Mouse (Mus musculus) C2C12 (cell line): ENCODE measurements around the gene AI854703. TPM values are rescaled to one million over a fixed set of nuclear protein-coding genes. Genes with fewer than 3 reads are reported as not detected.

Source experiments
- H3K27me3 ChIP-seq: one replicate; pipeline ENCODE4 v1.6.1; 2011; ENCODE audit not compliant: control insufficient read depth, insufficient read depth, insufficient read length
- H3K36me3 ChIP-seq: one replicate; pipeline ENCODE4 v1.6.1; 2011; ENCODE audit not compliant: control insufficient read depth, insufficient read depth
- H3K4me3 ChIP-seq: one replicate; pipeline ENCODE4 v1.5.1; 2011; ENCODE audit warnings: mild to moderate bottlenecking, control low read depth; ENCODE audit not compliant: poor library complexity, insufficient read depth, severe bottlenecking
- H3K79me2 ChIP-seq: one replicate; pipeline ENCODE4 v1.6.1; 2011; ENCODE audit not compliant: control insufficient read depth, insufficient read depth
- H3K79me3 ChIP-seq: one replicate; pipeline ENCODE4 v1.6.1; 2011; ENCODE audit warnings: low read depth, control low read depth
- H3ac ChIP-seq: one replicate; pipeline ENCODE3; 2011; ENCODE audit warnings: low read depth; ENCODE audit not compliant: control insufficient read depth, insufficient read length
- CEBPB ChIP-seq: IDR thresholded peaks from one replicate; pipeline ENCODE4 v1.6.1; 2011; ENCODE audit warnings: low read depth, mild to moderate bottlenecking, control low read depth, moderate library complexity
- CTCF ChIP-seq: IDR thresholded peaks from one replicate; pipeline ENCODE4 v1.5.1; 2011; ENCODE audit not compliant: control insufficient read depth, insufficient read depth, insufficient read length
- FOSL1 ChIP-seq: IDR thresholded peaks from one replicate; pipeline ENCODE4 v1.8.0; 2011; ENCODE audit warnings: mild to moderate bottlenecking, low read length; ENCODE audit not compliant: poor library complexity, insufficient read depth, severe bottlenecking
- MAX ChIP-seq: IDR thresholded peaks from one replicate; pipeline ENCODE4 v1.6.1; 2011; ENCODE audit warnings: mild to moderate bottlenecking, control low read depth
- MYOD1 ChIP-seq: IDR thresholded peaks from one replicate; pipeline ENCODE4 v1.6.1; 2011; ENCODE audit warnings: low read depth; ENCODE audit not compliant: control insufficient read depth, insufficient read length
- MYOG ChIP-seq: IDR thresholded peaks from one replicate; pipeline ENCODE4 v1.6.1; 2011; ENCODE audit not compliant: control insufficient read depth, insufficient read length; ENCODE audit errors: extremely low read depth
- USF1 ChIP-seq: IDR thresholded peaks from one replicate; pipeline ENCODE4 v1.6.1; 2011; ENCODE audit warnings: low read depth, mild to moderate bottlenecking, control low read depth, moderate library complexity
- polyA plus RNA-seq: library from polyadenylated mRNA; unstranded; fragments of >200 nt; fragmentation: generic; extraction: Trizol; gene quantifications from one replicate; pipeline ENCODE4 v1.2.1, GENCODE M21; 2012; ENCODE audit warnings: missing spikeins

Gene AI854703
- polyA plus RNA-seq, 1 experiment: 0.01 TPM

DNA sequence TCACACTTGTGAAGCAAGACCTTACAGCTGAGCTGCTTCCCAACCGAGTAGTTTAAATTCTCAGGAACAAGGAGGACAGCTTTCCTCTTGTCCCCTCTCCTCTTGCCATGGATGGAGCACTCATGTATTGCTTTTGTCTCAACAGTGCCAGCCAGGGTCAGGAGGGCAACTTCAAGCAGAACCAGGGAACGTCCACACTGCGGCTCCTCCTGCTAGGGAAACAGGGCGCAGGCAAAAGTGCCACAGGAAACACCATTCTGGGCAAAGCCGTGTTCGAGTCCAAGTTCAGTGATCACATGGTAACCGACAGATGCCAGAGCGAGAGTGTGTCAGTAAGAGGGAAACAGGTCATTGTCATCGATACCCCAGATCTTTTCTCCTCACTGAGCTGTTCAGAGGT, 23.5 kb downstream of the AI854703 start:
- no peak overlapping the region for H3K4me3 ChIP-seq
- H3K79me3 ChIP-seq: no peaks in the 10 kb centered on the region
- no peaks in the 10 kb centered on the region for H3K36me3 ChIP-seq
- no peaks in the 10 kb centered on the region for H3K79me2 ChIP-seq
- peaks cover 2% of the 10 kb centered on the region for H3K27me3 ChIP-seq
- TF ChIP-seq USF1 (no peak), MYOD1 (no peak), MYOG (no peak)
- no peak overlapping the region for H3ac ChIP-seq

DNA sequence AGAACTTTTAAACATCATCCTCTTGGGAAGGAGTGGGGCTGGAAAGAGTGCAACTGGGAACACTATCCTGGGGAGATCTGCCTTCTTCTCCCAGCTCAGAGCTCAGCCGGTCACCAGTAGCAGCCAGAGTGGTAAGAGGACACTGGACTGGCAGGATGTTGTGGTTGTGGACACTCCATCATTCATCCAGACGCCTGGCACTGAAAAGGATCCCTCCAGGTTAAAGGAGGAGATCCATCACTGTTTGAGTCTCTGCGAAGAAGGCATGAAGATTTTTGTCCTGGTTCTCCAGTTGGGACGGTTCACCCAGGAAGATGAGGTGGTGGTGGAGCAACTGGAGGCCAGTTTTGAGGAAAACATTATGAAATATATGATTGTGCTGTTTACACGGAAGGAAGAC, 32.2 kb downstream of the AI854703 start:
- Histone ChIP-seq H3K79me3 (no peaks in the 10 kb centered on the region), H3K36me3 (no peaks in the 10 kb centered on the region), H3ac (no peak overlapping the region), H3K4me3 (no peak overlapping the region), H3K27me3 (no peaks in the 10 kb centered on the region), H3K79me2 (no peaks in the 10 kb centered on the region)
- TF ChIP-seq FOSL1 (no peak), CEBPB (no peak), MYOD1 (no peak), MAX (no peak), USF1 (no peak), MYOG (no peak), CTCF (no peak)

DNA sequence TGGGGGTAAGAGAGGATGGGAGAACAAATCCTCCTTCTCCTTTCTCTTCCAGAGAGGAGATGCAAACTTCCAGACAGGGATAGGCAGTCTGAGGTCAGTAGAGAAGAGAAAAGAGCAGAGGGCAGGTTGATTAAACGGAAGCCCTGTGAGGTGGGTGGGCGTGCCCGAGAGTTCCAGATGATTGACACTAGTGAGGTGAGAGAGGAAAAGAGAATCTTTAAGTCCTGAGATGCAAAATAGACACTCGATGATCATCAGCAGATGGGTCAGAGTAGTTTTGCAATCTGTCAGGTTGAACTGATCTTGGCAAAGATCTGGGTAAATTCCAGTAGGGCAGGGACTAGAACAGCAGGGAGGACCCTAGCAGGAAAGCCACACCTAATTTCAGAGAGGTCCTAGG, 38.2 kb downstream of the AI854703 start:
- H3K27me3 ChIP-seq: peaks cover 7% of the 10 kb centered on the region
- TF ChIP-seq CEBPB (no peak), MAX (no peak), FOSL1 (no peak), MYOG (no peak), MYOD1 (no peak), USF1 (no peak), CTCF (no peak)
- H3K36me3 ChIP-seq: no peaks in the 10 kb centered on the region
- H3K79me3 ChIP-seq: no peaks in the 10 kb centered on the region
- H3K79me2 ChIP-seq: no peaks in the 10 kb centered on the region
- no peak overlapping the region for H3K4me3 ChIP-seq
- no peak overlapping the region for H3ac ChIP-seq

DNA sequence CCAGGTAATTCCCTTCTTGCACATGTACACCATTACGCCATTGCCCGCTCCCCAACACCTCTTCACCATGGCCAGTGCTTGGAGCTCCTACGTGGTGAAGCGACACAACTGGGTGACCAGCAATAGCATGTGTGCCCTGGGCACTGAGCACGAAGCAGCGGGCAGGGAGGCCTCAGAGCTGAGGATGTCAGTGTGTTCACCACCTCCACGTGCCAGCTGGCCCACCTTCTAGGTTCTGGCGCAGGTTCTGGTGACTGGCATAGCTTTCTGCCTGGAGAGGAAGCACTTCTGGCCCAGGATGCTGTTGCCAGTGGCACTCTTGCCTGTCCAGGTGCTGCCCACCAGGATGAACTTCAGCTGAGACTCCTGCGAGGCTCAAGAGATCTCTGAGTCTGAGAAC, 38.9 kb downstream of the AI854703 start:
- Histone ChIP-seq H3K36me3 (no peaks in the 10 kb centered on the region), H3K79me3 (no peaks in the 10 kb centered on the region), H3K4me3 (no peak overlapping the region), H3ac (no peak overlapping the region), H3K27me3 (peaks cover 7% of the 10 kb centered on the region), H3K79me2 (no peaks in the 10 kb centered on the region)
- TF ChIP-seq MAX (no peak), FOSL1 (no peak), CTCF (no peak), MYOG (no peak), MYOD1 (no peak), USF1 (no peak), CEBPB (no peak)

DNA sequence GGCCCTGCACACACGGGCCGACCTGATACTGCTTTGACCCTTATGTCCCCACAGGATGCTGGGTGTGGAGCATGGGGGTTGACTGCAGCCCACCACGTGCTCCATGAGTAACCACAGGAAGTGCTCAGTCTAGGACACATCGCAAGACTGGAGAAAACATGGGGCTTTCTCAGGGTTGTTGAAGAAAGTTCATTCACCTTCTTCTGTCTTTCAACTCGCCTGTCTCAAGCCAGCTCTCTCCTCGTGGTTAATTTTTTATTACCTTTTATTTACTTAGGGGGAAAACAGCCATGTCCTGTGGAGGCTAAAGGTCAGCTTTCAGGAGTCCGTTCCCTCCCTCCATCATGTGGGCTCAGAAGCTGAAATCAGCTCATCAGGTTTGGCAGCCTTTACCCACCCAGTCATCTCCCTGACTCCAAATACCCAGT, 39.6 kb downstream of the AI854703 start:
- Histone ChIP-seq H3K79me3 (no peaks in the 10 kb centered on the region), H3K79me2 (no peaks in the 10 kb centered on the region), H3ac (no peak overlapping the region), H3K36me3 (no peaks in the 10 kb centered on the region), H3K4me3 (no peak overlapping the region), H3K27me3 (peaks cover 7% of the 10 kb centered on the region)
- TF ChIP-seq CEBPB (no peak), MYOG (no peak), FOSL1 (no peak), USF1 (no peak), MYOD1 (no peak), MAX (no peak), CTCF (no peak)

DNA sequence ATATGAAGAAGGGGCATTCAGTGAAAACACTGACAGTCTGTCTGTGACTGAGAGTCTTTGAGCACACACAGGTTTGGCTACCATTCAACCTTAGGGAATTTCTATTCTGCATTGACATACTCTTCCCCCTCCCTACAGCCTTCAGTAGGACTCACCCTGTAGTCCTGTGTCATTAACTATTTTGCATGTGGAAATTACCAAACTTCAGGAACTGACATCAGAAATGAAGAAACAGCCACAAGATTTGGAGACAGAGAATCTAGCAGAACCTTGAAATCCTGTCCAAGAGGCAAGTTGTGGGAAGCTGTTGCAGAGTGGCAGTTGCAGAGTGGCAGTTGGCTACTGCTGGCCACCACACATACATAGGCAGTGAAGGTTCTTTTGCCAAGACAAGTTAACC, 41.5 kb downstream of the AI854703 start:
- no peak for TF ChIP-seq CEBPB
- no peak for TF ChIP-seq FOSL1
- TF ChIP-seq MAX: no peak
- TF ChIP-seq CTCF: no peak
- no peak for TF ChIP-seq USF1
- no peak for TF ChIP-seq MYOD1
- no peak for TF ChIP-seq MYOG
- no peaks in the 10 kb centered on the region for H3K79me3 ChIP-seq
- no peaks in the 10 kb centered on the region for H3K36me3 ChIP-seq
- H3K27me3 ChIP-seq: peaks cover 7% of the 10 kb centered on the region
- H3K4me3 ChIP-seq: no peak overlapping the region
- no peaks in the 10 kb centered on the region for H3K79me2 ChIP-seq
- H3ac ChIP-seq: no peak overlapping the region
